Mouse (Mus musculus) hematopoietic multipotent progenitor cell, adult 10-12 weeks (in vitro differentiated cells): ENCODE data around the gene Zfp821. TPM values are rescaled to one million over a fixed set of nuclear protein-coding genes. Genes with fewer than 3 reads are reported as not detected.

ENCODE experiments used
- polyA plus RNA-seq: library from polyadenylated mRNA; stranded (reverse); fragments of >175 nt; gene quantifications from 2 replicates; pipeline ENCODE4 v1.2.3, GENCODE M21; 2012; ENCODE audit warnings: low replicate concordance

The Zfp821 gene
- polyA plus RNA-seq = 8.1 and 11.8 TPM in 2 replicates

DNA sequence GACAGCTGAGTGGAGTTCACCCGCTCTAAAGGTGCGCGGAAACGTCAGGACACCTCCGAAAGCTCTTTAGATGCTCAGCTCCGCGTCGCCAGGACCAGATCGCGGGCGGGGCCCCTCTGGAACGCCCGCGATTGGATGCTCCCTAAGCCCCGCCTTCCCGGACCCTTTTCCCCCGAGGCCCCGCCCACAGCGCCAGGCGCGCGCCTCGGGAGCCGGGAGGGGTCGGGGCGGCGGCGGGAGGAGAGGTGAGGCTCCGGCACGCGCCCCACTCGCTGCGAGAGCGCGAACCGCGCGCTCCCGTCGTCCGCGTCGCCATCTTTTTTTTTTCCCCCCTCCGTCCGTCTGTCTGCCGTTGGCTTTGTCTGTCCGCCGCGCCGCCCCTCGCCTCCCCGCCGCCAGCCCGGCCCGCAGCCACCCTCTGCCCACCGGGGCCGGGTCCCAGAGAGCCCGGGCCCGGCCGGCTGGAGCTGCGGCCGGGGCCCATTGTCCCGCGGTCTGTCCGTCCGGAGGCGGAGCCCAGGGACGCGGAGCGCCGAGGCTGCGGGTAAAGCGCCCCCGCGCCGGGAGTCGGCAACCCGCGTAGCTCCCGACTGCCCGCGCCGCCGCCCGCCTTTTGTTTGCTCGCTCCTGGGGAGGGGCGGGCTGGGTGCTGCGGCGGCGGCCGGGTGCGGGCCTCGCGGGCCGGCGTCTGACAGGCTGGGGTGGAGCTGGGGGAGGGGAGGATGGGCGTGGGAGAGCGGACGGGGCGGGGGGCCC lies at the start of gene Zfp821:
TSS of gene Zfp821 (plus strand) at position 227 of the 756 bp plus-strand sequence.

DNA sequence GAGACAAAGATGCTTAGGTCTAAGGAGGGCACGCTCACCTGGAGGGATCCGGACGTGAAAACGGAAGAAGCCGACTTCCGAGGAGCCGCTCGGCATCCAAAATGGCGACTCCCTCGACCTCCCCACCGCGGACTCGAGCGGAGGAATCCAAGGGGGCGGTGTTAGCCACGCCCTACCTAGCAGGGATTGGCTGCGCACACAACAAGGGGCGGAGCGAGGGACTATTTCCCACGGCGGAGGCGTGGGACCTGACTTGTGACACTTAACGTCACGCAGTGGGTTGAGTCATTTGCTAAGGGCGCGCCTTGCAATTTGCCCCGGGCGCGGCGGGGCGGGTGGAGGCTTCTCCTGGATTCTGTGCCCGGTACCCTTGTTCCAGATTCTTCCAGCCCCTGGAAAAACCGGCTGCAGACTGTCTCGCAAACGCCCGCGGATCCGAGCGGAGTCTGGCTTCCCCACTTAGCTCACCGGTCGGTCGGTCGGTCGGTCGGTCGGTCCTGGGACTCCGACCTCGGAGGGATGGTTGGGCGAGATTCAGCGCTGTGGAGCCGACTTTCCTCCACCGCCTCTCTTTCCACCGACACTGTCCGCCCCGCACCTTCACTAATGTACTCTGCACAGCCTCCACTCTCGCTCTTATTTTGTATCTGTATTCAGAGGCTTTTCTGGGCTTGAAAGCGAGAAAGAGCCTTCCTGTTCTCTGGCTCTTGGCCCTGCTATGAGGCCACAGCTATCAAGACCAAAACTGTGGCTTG lies 12.0 kb upstream of the Zfp821 start, which contains the start of gene Ist1:
TSS of gene Ist1 (minus strand) at position 115 of the 755 bp plus-strand sequence.

DNA sequence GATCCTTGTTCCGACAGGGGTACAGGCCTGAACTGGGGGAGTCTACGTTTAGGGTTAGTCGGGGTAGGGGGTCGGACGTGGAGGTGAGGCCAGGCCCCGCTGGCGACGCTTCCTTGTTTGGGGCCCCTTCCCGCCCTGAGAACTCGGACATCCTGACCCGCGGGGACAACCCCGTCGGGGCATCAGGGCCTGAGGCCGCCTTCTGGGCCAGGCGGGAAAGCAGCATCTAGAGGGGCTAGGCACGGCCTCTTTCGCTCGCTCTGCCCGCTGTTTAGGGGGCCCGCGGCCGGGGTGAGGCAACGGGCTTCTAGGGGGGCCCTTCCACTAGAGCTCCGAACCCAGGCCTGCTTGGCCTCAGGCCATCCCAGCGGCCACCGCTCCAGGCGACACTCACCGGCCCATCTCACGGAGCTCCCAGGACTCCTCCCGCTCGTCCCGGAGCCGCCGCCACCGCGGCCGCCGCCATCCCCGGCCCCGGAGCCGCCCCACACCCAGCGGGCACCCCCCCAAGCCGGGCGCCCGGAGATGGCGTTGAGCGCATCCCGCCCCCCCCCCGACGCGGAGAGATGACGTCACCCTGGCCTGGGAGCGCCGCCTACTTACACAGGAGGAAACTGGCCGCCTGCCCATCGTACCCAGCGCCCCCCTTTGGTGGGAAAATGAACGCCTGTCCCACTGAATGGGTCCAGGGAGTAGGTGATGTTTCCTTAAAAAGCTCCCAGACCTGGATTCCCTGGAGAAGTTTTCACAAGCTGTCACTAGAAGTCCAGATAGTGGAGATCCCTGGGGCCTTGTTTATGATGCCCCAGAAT lies 32.1 kb downstream of the Zfp821 start, which contains the start of gene Atxn1l:
TSS of gene Atxn1l (minus strand) at position 503 of the 812 bp plus-strand sequence.

Other genes starting within 250 kb of the Zfp821 start
- not detected in 2 replicates for gene Pmfbp1, start 211.5 kb upstream of the Zfp821 start, polyA plus RNA-seq
- gene Dhx38, start 139.7 kb upstream of the Zfp821 start, polyA plus RNA-seq = 21.3 and 34.8 TPM in 2 replicates
- 4.4 and 7.7 TPM in 2 replicates for gene Txnl4b, start 139.7 kb upstream of the Zfp821 start, polyA plus RNA-seq
- gene Hp, start 126.4 kb upstream of the Zfp821 start, polyA plus RNA-seq = 35.5 and 50.3 TPM in 2 replicates
- 41.3 and 46.4 TPM in 2 replicates for gene Dhodh, start 96.9 kb upstream of the Zfp821 start, polyA plus RNA-seq
- 0.38 and 0.43 TPM in 2 replicates for gene Pkd1l3, start 91.0 kb upstream of the Zfp821 start, polyA plus RNA-seq
- 28.5 and 53.6 TPM in 2 replicates for gene Ist1, start 12.3 kb upstream of the Zfp821 start, polyA plus RNA-seq
- 26.8 and 37.2 TPM in 2 replicates for gene Atxn1l, start 32.2 kb downstream of the Zfp821 start, polyA plus RNA-seq
- 16.1 and 41.8 TPM in 2 replicates for gene Ap1g1, start 73.0 kb downstream of the Zfp821 start, polyA plus RNA-seq
- gene Phlpp2, start 163.0 kb downstream of the Zfp821 start, polyA plus RNA-seq = 2.8 and 4.8 TPM in 2 replicates